Mouse (Mus musculus): Measurements from ENCODE around the gene Gprc5c.

The Gprc5c gene

GRCm38 (mm10) chr11:114850452-114851268 lies at the start of gene Gprc5c:
Gene Gprc5c (plus strand): TSS chr11:114851152.
- DNase-seq (ENCODE audit: extremely low read depth, insufficient read length, low spot score) = no peak

- DNase-seq (ENCODE audit: extremely low read depth, insufficient read length, low spot score) = no peak
These were observed 49.0 kb upstream of the Gprc5c start for GRCm38 (mm10) chr11:114801906-114802305.

GRCm38 (mm10) chr11:114802540-114803267 lies 48.2 kb upstream of the Gprc5c start:
- DNase-seq (ENCODE audit: extremely low read depth, insufficient read length, low spot score) = no peak

- DNase-seq (ENCODE audit: extremely low read depth, insufficient read length, low spot score) = no peak
These were observed 47.0 kb upstream of the Gprc5c start for GRCm38 (mm10) chr11:114803990-114804389.

- no peak for DNase-seq (ENCODE audit: extremely low read depth, insufficient read length, low spot score)
These were observed 43.9 kb upstream of the Gprc5c start for GRCm38 (mm10) chr11:114807025-114807424.

GRCm38 (mm10) chr11:114807686-114808427 lies 43.1 kb upstream of the Gprc5c start:
- DNase-seq (ENCODE audit: extremely low read depth, insufficient read length, low spot score) = no peak

GRCm38 (mm10) chr11:114809371-114809770 lies 41.6 kb upstream of the Gprc5c start:
- no peak for DNase-seq (ENCODE audit: extremely low read depth, insufficient read length, low spot score)

- no peak for DNase-seq (ENCODE audit: extremely low read depth, insufficient read length, low spot score)
These were observed 40.6 kb upstream of the Gprc5c start for GRCm38 (mm10) chr11:114810344-114810743.

GRCm38 (mm10) chr11:114812731-114813240 lies 38.2 kb upstream of the Gprc5c start:
- peak; percentile 58 for DNase-seq (ENCODE audit: extremely low read depth, insufficient read length, low spot score)

GRCm38 (mm10) chr11:114814873-114815592 lies 35.9 kb upstream of the Gprc5c start:
- DNase-seq (ENCODE audit: extremely low read depth, insufficient read length, low spot score) = no peak

- no peak for DNase-seq (ENCODE audit: extremely low read depth, insufficient read length, low spot score)
These were observed 34.0 kb upstream of the Gprc5c start for GRCm38 (mm10) chr11:114816934-114817333.

- DNase-seq (ENCODE audit: extremely low read depth, insufficient read length, low spot score) = no peak
These were observed 32.8 kb upstream of the Gprc5c start for GRCm38 (mm10) chr11:114818185-114818584.

GRCm38 (mm10) chr11:114819110-114819509 lies 31.8 kb upstream of the Gprc5c start:
- no peak for DNase-seq (ENCODE audit: extremely low read depth, insufficient read length, low spot score)

- DNase-seq (ENCODE audit: extremely low read depth, insufficient read length, low spot score) = no peak
These were observed 30.5 kb upstream of the Gprc5c start for GRCm38 (mm10) chr11:114820444-114820843.

GRCm38 (mm10) chr11:114821325-114821724 lies 29.6 kb upstream of the Gprc5c start:
- no peak for DNase-seq (ENCODE audit: extremely low read depth, insufficient read length, low spot score)

- peak; percentile 65 for DNase-seq (ENCODE audit: extremely low read depth, insufficient read length, low spot score)
These were observed 28.2 kb upstream of the Gprc5c start for GRCm38 (mm10) chr11:114822727-114823126.

GRCm38 (mm10) chr11:114823199-114823725 lies 27.7 kb upstream of the Gprc5c start:
- no peak for DNase-seq (ENCODE audit: extremely low read depth, insufficient read length, low spot score)

- DNase-seq (ENCODE audit: extremely low read depth, insufficient read length, low spot score) = no peak
These were observed 24.3 kb upstream of the Gprc5c start for GRCm38 (mm10) chr11:114826686-114827085.

GRCm38 (mm10) chr11:114829499-114830432 lies 21.2 kb upstream of the Gprc5c start:
- DNase-seq (ENCODE audit: extremely low read depth, insufficient read length, low spot score) = peak; percentile 63

Data from 3134 (cell line).